Mouse (Mus musculus) CD4-positive helper T cell, adult 2 months (primary cell): ENCODE results near the gene Kcnk7.

Source experiments
- DNase-seq: peaks from one replicate; pipeline ENCODE4 v3.0.0-alpha.2; 2012; ENCODE audit warnings: low read depth, missing footprints, low spot score

Kcnk7 gene

DNA sequence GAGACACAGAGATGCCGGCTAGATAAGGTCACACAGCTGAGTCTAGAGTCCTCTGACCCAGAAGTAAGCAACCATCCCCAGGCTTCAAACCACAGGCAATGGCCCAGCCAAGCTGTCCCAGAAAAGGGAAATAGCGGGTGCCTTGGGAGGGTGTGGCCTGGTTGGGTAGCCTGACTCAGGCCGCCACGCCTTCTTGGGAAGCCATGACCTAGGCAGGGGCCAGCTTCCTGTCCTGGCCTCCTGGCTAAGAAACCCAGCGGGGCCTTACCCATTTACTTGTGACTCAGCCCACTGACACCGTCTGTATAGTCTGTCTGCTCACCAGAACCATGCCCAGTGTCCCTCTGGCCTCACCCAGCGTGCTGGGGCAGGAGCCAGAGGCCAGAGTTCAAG, 20.4 kb downstream of the Kcnk7 start:
- peak; percentile 79 for DNase-seq

GRCm38 (mm10) chr19:5725029-5725707, 21.0 kb downstream of the Kcnk7 start:
- no peak for DNase-seq

GRCm38 (mm10) chr19:5725767-5726515, 21.8 kb downstream of the Kcnk7 start, which contains the start of gene Ehbp1l1:
Gene Ehbp1l1 (minus strand): TSS chr19:5726317.
- peak; percentile 85 for DNase-seq

DNA sequence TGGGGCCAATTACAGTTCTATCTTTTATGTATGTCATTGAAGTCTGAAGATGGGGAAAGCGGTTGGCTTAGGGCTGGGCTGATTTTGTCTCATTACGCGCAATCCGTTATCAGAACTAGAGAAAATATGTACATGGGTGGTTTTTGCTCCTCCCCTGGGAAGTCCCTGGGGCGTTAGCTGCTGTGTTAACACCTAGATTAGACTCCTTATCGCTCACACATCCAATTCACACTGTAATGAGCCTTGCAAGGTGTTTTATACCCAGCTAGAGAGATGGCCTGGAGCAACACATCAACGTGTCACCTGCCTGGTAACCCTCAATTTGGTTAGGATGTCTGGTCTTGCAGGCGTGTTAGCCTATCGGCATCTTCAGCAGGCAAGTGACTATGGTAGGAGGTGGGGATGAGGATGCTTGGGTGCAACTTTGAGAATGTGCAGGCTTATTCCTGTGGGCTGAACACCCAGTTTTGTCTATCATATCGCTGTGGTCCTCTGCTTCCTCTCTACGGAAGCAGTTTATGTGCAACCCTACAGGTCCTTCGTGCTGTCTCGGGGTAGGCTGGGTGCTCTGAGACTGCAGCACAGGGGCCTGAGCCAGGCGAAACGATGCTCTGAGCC, 22.9 kb downstream of the Kcnk7 start:
- peak; percentile 92 for DNase-seq

- DNase-seq: peak; percentile 85
Observed at GRCm38 (mm10) chr19:5727701-5728100, 23.5 kb downstream of the Kcnk7 start.

GRCm38 (mm10) chr19:5728631-5729443, 24.7 kb downstream of the Kcnk7 start:
- DNase-seq: no peak

GRCm38 (mm10) chr19:5729444-5729815, 25.3 kb downstream of the Kcnk7 start, which contains the start of gene Fam89b:
Gene Fam89b (minus strand): TSS chr19:5729653.
- peak; percentile 84 for DNase-seq

DNA sequence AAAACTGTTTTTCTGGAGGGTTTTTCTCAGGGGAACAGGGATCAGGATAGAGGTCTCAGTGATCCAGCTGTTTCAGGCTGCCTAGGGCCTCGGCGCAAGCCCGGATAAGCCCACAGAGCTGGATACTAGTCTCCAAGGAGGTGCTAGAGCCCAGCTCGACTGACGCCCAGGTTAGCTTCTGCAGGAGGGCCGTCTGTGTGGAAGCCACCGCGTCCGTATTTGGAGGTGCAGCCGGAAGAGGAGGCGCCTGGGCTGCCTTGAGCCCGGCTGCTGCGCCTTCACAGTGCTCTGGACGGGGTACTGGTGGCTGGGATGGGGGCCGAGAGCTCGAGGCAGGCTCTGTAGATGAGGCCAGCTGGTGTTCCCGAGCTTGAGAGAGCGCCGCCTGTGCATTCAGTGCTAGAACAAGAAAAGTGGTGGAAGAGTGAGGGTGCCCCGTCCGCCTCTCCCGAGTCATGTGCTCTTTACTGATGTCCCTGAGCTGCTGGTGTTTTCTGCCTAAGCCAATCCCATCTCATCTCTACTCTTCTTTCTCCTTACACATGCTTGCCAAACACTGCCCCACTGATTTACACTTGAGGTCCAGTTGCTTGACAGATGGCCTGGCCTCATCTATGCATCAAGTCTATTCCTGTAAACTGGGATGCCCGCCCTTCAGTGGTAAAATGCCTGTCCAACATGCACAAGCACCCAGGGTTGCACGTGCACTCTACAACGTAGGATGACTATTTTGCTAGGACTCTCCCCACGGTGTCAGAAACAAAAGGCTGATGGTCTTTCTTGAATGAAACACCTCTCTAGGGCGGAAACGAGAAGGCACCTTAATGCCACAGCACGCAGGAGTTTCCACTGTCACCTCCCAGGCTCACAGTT, 26.4 kb downstream of the Kcnk7 start:
- DNase-seq: no peak

DNA sequence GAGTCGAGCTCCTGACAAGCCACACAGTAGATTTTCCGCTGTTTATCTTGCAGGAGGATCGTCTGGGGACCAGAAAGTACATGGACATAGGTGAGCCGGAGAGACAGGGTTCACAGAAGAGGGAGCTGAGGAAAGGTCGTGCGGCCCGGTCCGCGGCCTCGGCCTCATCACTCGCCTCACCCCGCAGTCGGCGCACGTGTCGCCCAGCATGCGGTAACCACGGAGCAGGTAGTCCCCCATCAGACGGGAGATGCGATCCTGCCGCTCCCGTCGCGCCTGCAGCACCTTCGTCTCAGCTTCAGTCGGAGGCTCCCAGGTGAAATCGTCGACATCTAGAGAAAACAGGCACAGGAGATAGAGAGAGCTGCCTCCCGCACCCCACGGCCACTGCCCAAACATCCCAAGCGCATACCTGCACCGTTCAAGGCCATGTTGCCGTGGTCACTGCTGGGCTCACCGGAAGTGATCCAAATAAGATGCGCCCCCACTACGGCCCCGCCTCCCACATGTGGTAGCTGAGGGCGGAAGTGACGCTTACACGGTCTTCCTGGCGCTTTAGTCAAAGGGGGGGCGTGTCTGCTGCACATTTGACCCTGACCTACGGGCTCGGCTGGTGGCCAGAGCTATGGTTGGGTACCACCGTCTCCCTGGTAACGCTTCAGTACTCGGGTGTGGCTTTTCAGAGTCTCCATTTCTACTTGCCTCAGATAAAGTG, 27.3 kb downstream of the Kcnk7 start:
- peak; percentile 91 for DNase-seq

- DNase-seq: no peak
Observed at GRCm38 (mm10) chr19:5734325-5734724, 30.2 kb downstream of the Kcnk7 start.

GRCm38 (mm10) chr19:5739446-5739845, 35.3 kb downstream of the Kcnk7 start:
- DNase-seq: no peak

- no peak for DNase-seq
Observed at GRCm38 (mm10) chr19:5740320-5741317, 36.5 kb downstream of the Kcnk7 start, which contains the start of gene Ltbp3. Gene Ltbp3 (plus strand): TSS chr19:5740904.

- no peak for DNase-seq
Observed at GRCm38 (mm10) chr19:5741641-5742240, 37.6 kb downstream of the Kcnk7 start.

DNA sequence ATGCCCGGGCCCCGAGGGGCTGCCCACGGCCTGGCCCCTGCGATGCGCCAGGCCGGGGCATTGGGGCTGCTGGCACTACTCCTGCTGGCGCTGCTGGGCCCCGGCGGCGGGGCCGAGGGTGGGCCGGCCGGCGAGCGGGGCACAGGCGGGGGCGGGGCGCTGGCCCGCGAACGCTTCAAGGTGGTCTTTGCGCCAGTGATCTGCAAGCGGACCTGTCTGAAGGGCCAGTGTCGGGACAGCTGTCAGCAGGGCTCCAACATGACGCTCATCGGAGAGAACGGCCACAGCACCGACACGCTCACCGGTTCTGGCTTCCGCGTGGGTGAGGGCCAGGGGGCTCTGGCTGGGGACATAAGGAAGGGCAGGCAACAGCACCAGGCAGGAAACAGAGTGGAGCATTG, 38.1 kb downstream of the Kcnk7 start:
- no peak for DNase-seq

DNA sequence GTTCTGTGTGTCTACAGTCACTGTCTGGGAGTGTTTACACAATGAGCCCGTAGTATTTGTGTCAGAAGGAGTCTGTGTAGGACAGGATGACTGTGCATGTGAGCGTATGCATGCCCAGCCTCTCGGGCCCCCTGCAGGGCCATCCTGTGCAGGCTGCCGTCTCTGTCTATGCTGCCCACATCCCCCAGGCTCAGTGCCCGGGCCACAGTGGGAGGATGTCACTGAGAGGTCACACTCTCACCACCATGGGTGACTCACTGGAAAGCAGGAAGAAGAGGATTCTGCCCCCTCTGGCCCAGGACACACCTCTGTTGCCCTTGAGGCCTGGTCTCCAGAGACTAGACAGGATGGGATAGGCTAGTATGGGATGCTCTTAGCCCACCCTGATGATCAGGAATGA, 39.4 kb downstream of the Kcnk7 start:
- DNase-seq: no peak

DNA sequence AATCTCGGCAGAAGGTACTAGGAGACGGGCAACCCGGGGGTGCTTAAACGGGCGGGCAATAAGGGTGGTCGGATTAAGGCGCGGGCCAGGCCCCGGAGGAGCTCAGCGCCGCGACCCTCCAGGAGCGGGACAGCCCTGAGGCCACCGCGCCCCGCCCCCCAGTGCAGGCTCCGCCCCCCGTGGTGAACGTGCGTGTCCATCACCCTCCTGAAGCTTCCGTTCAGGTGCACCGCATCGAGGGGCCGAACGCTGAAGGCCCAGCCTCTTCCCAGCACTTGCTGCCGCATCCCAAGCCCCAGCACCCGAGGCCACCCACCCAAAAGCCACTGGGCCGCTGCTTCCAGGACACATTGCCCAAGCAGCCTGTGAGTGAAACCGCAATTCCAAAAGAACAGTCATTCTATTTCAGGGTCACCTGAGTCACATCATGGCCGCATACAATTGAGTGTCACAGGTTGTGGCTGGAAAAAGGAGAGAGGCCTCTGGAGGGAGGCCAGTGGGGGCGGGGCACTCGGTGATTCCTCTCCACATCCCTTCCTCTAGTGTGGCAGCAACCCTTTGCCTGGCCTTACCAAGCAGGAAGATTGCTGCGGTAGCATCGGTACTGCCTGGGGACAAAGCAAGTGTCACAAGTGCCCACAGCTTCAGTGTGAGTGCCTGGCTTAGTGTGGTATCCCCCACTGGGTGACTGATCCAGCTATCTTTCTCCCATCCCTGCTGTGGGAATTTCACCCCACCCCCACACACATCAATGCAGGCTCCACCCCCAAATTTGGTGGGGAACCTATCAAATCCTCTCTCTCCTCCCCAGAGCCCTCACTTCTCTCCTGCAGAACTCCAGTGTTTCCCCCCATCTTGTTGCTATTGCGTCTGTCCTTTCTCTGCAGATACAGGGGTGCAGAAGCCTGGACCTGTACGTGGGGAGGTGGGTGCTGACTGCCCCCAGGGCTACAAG, 41.9 kb downstream of the Kcnk7 start:
- DNase-seq: no peak

DNA sequence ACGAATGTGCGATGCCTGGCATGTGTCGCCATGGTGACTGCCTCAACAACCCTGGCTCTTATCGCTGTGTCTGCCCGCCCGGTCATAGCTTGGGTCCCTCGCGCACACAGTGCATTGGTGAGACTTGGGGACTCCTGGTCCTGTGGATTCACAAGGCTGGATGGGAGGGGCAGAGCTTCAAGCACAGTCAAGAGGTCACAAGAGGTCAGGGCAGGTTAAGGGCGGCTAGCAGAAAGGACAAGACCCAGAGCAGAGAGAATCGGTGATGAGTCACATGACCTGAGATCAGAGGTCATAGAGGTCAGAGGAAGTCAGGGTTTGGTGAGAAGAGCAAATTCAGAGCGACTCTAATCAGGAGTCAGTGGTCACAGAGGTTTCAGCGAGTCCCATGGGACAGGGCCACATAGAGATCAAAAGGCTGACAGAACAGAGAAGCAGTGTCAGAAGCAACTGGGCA, 42.8 kb downstream of the Kcnk7 start:
- no peak for DNase-seq
